Mouse (Mus musculus): ENCODE measurements around the gene Cldnd2. TPM values are rescaled to one million over a fixed set of nuclear protein-coding genes. Genes with fewer than 3 reads are reported as not detected.
"Not testable (repeated sequence)": the region's sequence is repeated elsewhere in the genome, so short reads cannot be mapped to it uniquely, and the experiment has no call there.

Cldnd2 gene
- not detected for total RNA-seq (2021)
- long read RNA-seq, experiment 1: 0 reads
- long read RNA-seq, experiment 2: 0 reads

GRCm38 (mm10) chr7:43440482-43440881 is at the start of gene Cldnd2:
Cldnd2 (plus strand) TSS chr7:43440782.
- DNase-seq: no peak

- no peak for DNase-seq
Measured at GRCm38 (mm10) chr7:43392349-43393121, 48.0 kb upstream of the Cldnd2 start.

- no peak for DNase-seq
Measured at GRCm38 (mm10) chr7:43399501-43399900, 41.1 kb upstream of the Cldnd2 start.

DNA sequence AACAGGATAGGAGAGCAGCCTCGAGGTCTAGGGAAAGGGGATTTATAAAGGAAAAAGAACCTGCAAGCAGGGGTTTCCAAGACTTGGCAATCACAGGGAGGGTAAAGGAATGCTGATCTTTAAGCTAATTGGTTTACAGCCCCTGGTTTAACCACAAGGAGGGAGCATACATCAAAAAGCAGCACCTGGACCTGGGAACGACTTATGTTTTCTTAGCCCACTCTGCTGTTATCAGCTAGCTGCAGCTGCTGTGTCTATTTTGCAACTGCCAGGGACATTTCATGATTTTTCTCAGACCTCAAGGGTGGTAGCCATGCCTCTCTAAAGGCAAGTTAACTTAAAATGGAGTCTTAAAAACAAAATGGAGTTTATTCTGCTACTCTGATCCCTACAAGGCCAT is 37.9 kb upstream of the Cldnd2 start:
- DNase-seq: no peak

- DNase-seq: no peak
Measured at GRCm38 (mm10) chr7:43407573-43407972, 33.0 kb upstream of the Cldnd2 start.

DNA sequence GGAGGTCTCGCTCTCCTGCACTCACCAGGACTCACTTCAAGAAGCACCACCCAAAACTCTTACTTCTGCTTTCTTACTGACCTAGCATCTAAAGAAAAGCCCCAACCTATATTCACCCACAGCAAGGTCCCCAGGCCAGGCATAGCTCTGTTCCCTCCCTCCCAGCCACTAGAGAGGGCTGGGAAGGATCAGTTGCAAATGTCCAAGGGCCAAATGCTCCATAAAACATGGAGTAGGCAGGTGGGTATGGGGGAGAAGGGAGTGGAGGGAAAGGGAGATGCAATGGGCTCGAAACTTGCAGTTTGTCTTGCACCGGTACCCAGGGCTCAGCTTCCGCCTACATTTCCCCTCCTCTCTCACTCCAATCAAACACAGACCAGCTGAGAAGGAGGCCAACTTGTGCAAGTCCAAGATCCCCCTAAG is 32.4 kb upstream of the Cldnd2 start, which contains the start of gene Siglecg:
Gene Siglecg, plus strand, starts transcription at position 74 of the 423 bp plus-strand sequence.
- DNase-seq: no peak

DNA sequence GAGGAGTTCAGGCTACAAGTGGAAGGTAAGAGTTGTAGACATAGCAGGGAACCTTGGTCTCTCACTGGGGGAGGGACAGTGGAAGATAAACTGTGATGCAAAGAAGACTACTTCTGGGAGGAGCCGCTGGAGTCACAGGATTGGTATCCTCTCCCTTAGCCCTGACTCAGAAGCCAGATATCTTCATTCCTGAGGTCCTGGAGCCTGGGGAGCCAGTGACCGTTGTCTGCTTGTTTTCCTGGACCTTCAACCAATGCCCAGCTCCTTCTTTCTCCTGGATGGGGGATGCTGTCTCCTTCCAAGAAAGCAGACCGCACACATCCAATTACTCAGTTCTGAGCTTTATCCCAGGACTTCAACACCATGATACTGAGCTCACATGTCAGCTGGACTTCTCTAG is 31.5 kb upstream of the Cldnd2 start:
- DNase-seq: no peak

DNA sequence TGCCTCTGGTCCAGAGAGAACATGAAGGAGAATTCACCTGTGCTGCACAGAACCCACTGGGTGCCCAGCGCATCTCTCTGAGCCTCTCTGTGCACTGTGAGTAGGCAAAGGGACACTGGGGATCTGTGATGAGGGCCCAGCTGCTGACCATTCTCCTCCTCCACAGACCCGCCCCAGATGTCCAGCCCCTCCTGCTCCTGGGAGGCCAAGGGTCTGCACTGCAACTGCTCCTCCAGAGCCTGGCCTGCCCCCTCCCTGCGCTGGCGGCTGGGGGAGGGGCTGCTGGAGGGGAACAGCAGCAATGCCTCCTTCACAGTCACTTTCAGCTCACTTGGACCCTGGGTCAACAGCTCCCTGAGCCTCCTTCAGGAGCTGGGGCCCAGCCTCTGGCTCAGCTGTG is 28.9 kb upstream of the Cldnd2 start:
- not testable (repeated sequence) for DNase-seq

DNA sequence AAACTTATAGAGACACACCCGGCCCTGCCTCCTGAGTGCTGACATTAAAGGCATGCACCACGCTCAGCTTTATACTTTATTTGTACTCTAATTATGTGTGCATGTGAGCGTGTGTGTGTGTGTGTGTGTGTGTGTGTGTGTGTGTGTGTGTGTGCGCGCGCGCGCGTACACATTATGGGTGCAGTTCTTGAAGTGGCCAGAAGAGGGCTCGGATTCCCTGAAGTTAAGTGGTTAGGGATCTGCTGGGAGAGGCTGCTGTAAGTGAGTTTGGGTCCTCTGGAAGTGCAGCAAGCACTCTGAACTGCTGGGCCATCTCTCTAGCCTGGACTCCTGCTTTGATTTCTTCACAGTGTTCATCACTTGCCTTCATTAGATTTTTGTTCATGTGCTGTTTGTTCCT is 23.3 kb upstream of the Cldnd2 start:
- no peak for DNase-seq

DNA sequence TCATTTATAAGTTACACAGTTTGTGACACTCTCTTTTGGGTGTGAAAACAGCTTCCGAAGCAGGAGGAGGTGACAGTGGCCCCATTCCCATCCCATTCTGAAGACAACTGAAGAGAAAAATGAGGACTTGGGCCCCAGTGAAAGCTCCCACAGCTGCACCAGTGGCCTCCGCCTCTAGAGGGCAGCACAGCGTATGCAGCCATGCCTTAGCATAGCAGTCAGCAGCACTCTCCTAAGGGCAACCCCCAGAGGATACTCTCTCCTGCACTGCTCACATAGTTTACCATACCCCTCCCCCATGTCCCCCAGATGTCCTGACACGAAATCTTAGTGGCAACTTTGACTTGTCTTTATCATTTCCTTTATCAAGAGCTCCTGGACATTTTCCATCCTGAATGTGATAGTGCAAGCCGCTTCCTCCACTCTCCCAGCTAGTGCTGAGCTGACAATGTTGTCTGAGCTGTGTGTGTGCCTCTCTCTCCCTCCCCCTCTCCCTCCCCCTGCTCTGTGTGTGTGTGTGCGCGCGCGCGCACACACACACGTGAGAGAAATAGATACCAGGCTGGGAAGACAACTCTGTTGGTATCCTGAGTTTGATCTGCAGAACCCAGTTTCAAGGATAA is 17.5 kb upstream of the Cldnd2 start:
- DNase-seq: peak; percentile 89

DNA sequence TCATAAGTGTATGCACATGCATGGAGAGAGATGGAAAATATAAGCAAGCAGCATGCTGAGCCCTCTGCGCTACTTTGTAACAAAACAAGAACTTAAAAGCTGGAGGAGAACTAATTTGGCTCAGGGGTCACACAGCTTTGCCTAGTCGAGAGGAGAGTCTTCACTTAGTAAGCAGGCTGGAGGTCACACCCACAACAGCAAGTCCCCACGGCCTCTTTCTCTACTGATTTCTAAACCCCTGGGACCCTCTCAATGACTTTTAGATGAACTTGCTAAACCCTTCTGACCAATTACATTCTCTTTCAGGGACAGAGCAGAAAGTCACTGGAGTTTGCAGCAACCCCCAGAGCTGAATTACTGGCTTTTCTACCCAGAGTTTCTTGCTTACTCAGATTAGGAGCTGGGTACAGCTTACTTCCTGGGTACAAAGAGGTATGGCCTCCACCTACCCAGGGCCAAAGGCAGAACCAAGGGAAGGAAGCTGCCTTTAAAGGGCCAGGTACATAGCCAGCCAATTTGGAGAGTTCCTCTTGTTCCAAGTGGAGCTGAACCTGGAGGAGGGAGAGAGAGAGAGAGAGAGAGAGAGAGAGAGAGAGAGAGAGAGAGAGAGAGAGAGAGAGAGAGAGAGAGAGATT is 16.5 kb upstream of the Cldnd2 start:
- DNase-seq: no peak

GRCm38 (mm10) chr7:43427406-43427805 is 13.2 kb upstream of the Cldnd2 start, which contains the start of gene Lim2:
Lim2 (plus strand) TSS chr7:43427670.
- no peak for DNase-seq

- no peak for DNase-seq
Measured at GRCm38 (mm10) chr7:43429500-43429899, 11.1 kb upstream of the Cldnd2 start.

GRCm38 (mm10) chr7:43432891-43433290 is 7.7 kb upstream of the Cldnd2 start:
- DNase-seq: no peak

DNA sequence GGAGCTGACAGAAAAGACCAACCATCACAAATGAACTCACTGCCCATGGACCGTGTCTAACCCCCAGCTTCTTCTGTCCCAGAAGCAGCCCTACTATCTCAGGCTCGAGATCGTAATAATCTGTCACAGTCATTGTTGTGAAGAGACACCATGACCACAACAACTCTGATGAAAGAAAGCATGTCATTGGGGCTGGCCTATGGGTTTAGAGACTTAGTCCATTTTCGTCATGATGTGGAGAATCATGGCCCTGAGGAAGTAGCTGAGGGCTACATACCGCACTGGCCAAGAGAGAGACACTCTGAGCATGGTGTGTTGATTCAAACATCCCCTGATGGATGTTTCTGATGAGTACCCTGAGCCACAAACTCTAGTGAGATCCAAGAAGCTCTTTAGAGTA is 5.9 kb upstream of the Cldnd2 start:
- no peak for DNase-seq

GRCm38 (mm10) chr7:43436341-43437255 is 4.0 kb upstream of the Cldnd2 start, which contains the start of gene Nkg7:
Nkg7 (plus strand) TSS chr7:43437073.
- no peak for DNase-seq

- DNase-seq: no peak
Measured at GRCm38 (mm10) chr7:43438611-43439010, 2.0 kb upstream of the Cldnd2 start.

DNA sequence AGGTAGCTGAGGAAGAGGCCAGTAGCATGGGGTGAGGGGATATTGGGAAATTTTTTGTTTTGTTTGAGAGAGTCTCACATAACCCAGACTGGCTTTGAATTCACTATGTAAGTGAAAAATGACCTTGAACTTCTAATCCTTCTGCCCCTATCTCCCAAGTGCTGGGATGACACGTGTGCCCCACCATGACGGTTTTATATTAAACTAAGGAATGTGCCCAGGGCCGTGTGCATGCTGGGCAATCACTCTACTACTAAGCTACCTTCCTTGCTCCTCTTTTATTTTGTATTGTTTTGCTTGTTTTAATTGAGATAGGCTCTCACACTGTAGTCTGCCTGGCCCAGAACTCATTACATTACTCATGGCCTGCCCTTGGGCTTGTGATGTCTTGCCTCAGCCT is 489 bp downstream of the Cldnd2 start:
- no peak for DNase-seq

DNA sequence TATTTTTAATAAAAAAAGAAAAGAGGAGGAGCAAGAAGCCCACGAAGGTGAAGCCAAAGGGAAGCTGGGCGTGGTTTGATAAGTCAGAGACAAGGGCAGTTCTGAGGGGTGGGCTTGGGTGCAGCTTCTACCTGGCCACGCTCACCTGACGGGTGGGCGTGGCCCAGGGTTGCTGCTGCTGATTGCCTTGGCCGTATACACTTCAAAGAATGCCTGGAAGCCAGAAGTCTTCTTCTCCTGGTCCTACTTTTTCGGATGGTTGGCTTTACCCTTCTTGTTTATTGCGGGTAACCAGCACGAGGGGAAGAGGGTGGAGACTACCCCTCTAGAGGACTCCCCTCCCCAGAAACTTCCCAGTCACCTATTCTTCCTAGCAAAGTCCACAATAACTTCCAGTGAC is 2.1 kb downstream of the Cldnd2 start:
- DNase-seq: no peak

GRCm38 (mm10) chr7:43443126-43443916 is 2.7 kb downstream of the Cldnd2 start:
- DNase-seq: peak; percentile 67

DNA sequence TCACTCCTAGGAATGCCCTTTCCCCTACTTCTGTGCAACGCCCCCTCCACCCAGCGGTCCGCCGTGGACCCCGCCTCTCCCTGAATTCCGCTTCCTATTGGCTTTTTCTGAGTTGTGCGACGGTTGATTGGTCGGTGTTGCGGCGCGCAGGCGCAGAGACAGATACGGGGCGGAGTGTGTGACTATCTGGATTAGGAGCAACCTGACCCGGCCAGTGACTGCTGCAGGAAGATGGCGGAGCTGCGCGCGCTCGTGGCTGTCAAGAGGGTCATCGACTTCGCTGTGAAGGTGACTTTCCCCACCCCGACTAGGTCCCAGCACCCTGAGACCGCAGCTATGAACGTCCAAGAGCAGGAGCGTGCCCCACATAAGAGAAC is 3.3 kb downstream of the Cldnd2 start, which contains the start of the genes Etfb and Gm45233:
Gene Etfb, plus strand, starts transcription at position 167 of the 377 bp plus-strand sequence.
Gene Gm45233, plus strand, starts transcription at position 212 of the 377 bp plus-strand sequence.
- DNase-seq: peak; percentile 90
